Mouse (Mus musculus): ENCODE measurements at regions not wholly inside any gene's neighbourhood (a gene's known extent, or its start where the extent isn't known, plus 50 kb on each side); places are given as distances from the start of the nearest gene placed in this dataset.

- Histone ChIP-seq H3K4me1 (ENCODE audit: insufficient read depth) (no peaks in the 10 kb centered on the region), H3K9ac (no peak overlapping the region), H3K36me3 (ENCODE audit: insufficient read depth) (no peaks in the 10 kb centered on the region), H3K27me3 (ENCODE audit: insufficient read depth, low read length) (no peaks in the 10 kb centered on the region), H3K4me3 (ENCODE audit: low read depth, low read length) (no peak overlapping the region), H3K4me2 (ENCODE audit: low read depth) (no peak overlapping the region), H3K9me3 (ENCODE audit: low read length) (no peaks in the 10 kb centered on the region), H3K27ac (ENCODE audit: low read depth, low read length) (no peak overlapping the region)
- no peak for ATAC-seq
- DNase-seq = no peak
- 69% methylated on average over 6 of the region's 6 CpGs for WGBS
- no peak for TF ChIP-seq CTCF (IDR thresholded peaks at IDR 0.05; ENCODE audit: low read depth)
Measured at GRCm38 (mm10) chr9:67134378-67134777, 85.2 kb upstream of the Tpm1 start.

GRCm38 (mm10) chr9:67132370-67132769 is 83.2 kb upstream of the Tpm1 start:
- no peak overlapping the region for H3K27ac ChIP-seq (ENCODE audit: low read depth, low read length)
- H3K9me3 ChIP-seq (ENCODE audit: low read length) = no peaks in the 10 kb centered on the region
- no peak overlapping the region for H3K9ac ChIP-seq
- no peaks in the 10 kb centered on the region for H3K4me1 ChIP-seq (ENCODE audit: insufficient read depth)
- H3K4me2 ChIP-seq (ENCODE audit: low read depth) = no peak overlapping the region
- H3K4me3 ChIP-seq (ENCODE audit: low read depth, low read length) = no peak overlapping the region
- H3K27me3 ChIP-seq (ENCODE audit: insufficient read depth, low read length) = no peaks in the 10 kb centered on the region
- no peaks in the 10 kb centered on the region for H3K36me3 ChIP-seq (ENCODE audit: insufficient read depth)
- no peak for TF ChIP-seq CTCF (IDR thresholded peaks at IDR 0.05; ENCODE audit: low read depth)
- 74% methylated on average over 5 of the region's 5 CpGs for WGBS
- no peak for DNase-seq
- no peak for ATAC-seq

- 78% methylated on average over 8 of the region's 8 CpGs for WGBS
- no peak for DNase-seq
- no peak overlapping the region for H3K9ac ChIP-seq
Measured at GRCm38 (mm10) chr9:67130730-67131440, 81.7 kb upstream of the Tpm1 start.

GRCm38 (mm10) chr9:67129891-67130290 is 80.7 kb upstream of the Tpm1 start:
- TF ChIP-seq CTCF (IDR thresholded peaks at IDR 0.05; ENCODE audit: low read depth) = no peak
- no peaks in the 10 kb centered on the region for H3K9me3 ChIP-seq (ENCODE audit: low read length)
- no peaks in the 10 kb centered on the region for H3K4me1 ChIP-seq (ENCODE audit: insufficient read depth)
- DNase-seq = no peak
- H3K9ac ChIP-seq = no peak overlapping the region
- H3K4me3 ChIP-seq (ENCODE audit: low read depth, low read length) = no peak overlapping the region
- 80% methylated on average over 3 of the region's 3 CpGs for WGBS
- ATAC-seq = no peak
- no peaks in the 10 kb centered on the region for H3K36me3 ChIP-seq (ENCODE audit: insufficient read depth)
- H3K4me2 ChIP-seq (ENCODE audit: low read depth) = no peak overlapping the region
- H3K27ac ChIP-seq (ENCODE audit: low read depth, low read length) = no peak overlapping the region
- H3K27me3 ChIP-seq (ENCODE audit: insufficient read depth, low read length) = no peaks in the 10 kb centered on the region

More at GRCm38 (mm10) chr9:67130730-67131440, 81.7 kb upstream of the Tpm1 start:
- H3K4me1 ChIP-seq (ENCODE audit: insufficient read depth) = no peaks in the 10 kb centered on the region
- no peak for ATAC-seq
- no peak overlapping the region for H3K27ac ChIP-seq (ENCODE audit: low read depth, low read length)
- no peak overlapping the region for H3K4me3 ChIP-seq (ENCODE audit: low read depth, low read length)
- no peak overlapping the region for H3K4me2 ChIP-seq (ENCODE audit: low read depth)
- no peak for TF ChIP-seq CTCF (IDR thresholded peaks at IDR 0.05; ENCODE audit: low read depth)
- no peaks in the 10 kb centered on the region for H3K9me3 ChIP-seq (ENCODE audit: low read length)
- no peaks in the 10 kb centered on the region for H3K36me3 ChIP-seq (ENCODE audit: insufficient read depth)
- no peaks in the 10 kb centered on the region for H3K27me3 ChIP-seq (ENCODE audit: insufficient read depth, low read length)

- no peak for DNase-seq
- WGBS = 91% methylated on average over 3 of the region's 3 CpGs
- ATAC-seq = no peak
Measured at GRCm38 (mm10) chr9:67129095-67129494, 79.9 kb upstream of the Tpm1 start.

GRCm38 (mm10) chr9:67121691-67122090 is 72.5 kb upstream of the Tpm1 start:
- no peaks in the 10 kb centered on the region for H3K4me1 ChIP-seq (ENCODE audit: insufficient read depth)
- 89% methylated on average over 7 of the region's 7 CpGs for WGBS
- H3K4me2 ChIP-seq (ENCODE audit: low read depth) = no peak overlapping the region
- ATAC-seq (no peak), DNase-seq (no peak)
- TF ChIP-seq CTCF (IDR thresholded peaks at IDR 0.05; ENCODE audit: low read depth) = no peak
- no peaks in the 10 kb centered on the region for H3K27me3 ChIP-seq (ENCODE audit: insufficient read depth, low read length)
- no peak overlapping the region for H3K27ac ChIP-seq (ENCODE audit: low read depth, low read length)
- H3K9ac ChIP-seq = no peak overlapping the region
- no peak overlapping the region for H3K4me3 ChIP-seq (ENCODE audit: low read depth, low read length)
- H3K36me3 ChIP-seq (ENCODE audit: insufficient read depth) = no peaks in the 10 kb centered on the region
- H3K9me3 ChIP-seq (ENCODE audit: low read length) = no peaks in the 10 kb centered on the region

More at GRCm38 (mm10) chr9:67129095-67129494, 79.9 kb upstream of the Tpm1 start:
- H3K4me3 ChIP-seq (ENCODE audit: low read depth, low read length) = no peak overlapping the region
- no peak overlapping the region for H3K9ac ChIP-seq
- H3K4me1 ChIP-seq (ENCODE audit: insufficient read depth) = no peaks in the 10 kb centered on the region
- no peak for TF ChIP-seq CTCF (IDR thresholded peaks at IDR 0.05; ENCODE audit: low read depth)
- no peaks in the 10 kb centered on the region for H3K9me3 ChIP-seq (ENCODE audit: low read length)
- no peak overlapping the region for H3K4me2 ChIP-seq (ENCODE audit: low read depth)
- H3K36me3 ChIP-seq (ENCODE audit: insufficient read depth) = no peaks in the 10 kb centered on the region
- no peak overlapping the region for H3K27ac ChIP-seq (ENCODE audit: low read depth, low read length)
- H3K27me3 ChIP-seq (ENCODE audit: insufficient read depth, low read length) = no peaks in the 10 kb centered on the region

- TF ChIP-seq CTCF (IDR thresholded peaks at IDR 0.05; ENCODE audit: low read depth) = no peak
- Histone ChIP-seq H3K4me1 (ENCODE audit: insufficient read depth) (no peaks in the 10 kb centered on the region), H3K9ac (no peak overlapping the region), H3K4me2 (ENCODE audit: low read depth) (no peak overlapping the region), H3K27me3 (ENCODE audit: insufficient read depth, low read length) (no peaks in the 10 kb centered on the region), H3K27ac (ENCODE audit: low read depth, low read length) (no peak overlapping the region), H3K9me3 (ENCODE audit: low read length) (no peaks in the 10 kb centered on the region), H3K4me3 (ENCODE audit: low read depth, low read length) (no peak overlapping the region), H3K36me3 (ENCODE audit: insufficient read depth) (no peaks in the 10 kb centered on the region)
- WGBS = 89% methylated on average over 6 of the region's 6 CpGs
- DNase-seq = no peak
- ATAC-seq = no peak
Measured at GRCm38 (mm10) chr9:67118880-67119644, 69.9 kb upstream of the Tpm1 start.
